Mouse (Mus musculus): Measurements from ENCODE around the gene Elmo1.

GRCm38 (mm10) chr13:20077237-20077636 lies 13.2 kb upstream of the Elmo1 start:
- TF ChIP-seq TAL1 (IDR thresholded peaks at IDR 0.05; ENCODE audit: low read length) (no peak), GATA1 (IDR thresholded peaks at IDR 0.05; ENCODE audit: low read length) (no peak)
